Mouse (Mus musculus) left cerebral cortex, adult 11 months (tissue): ENCODE measurements at regions not wholly inside any gene's neighbourhood (a gene's known extent, or its start where the extent isn't known, plus 50 kb on each side); places are given as distances from the start of the nearest gene placed in this dataset.

Experiments used
- DNase-seq: peaks from one replicate; pipeline ENCODE4 v3.0.0; 2022; ENCODE audit warnings: low spot score

GRCm38 (mm10) chr1:95762244-95762643 is 94.9 kb upstream of the St8sia4 start:
- DNase-seq: peak; percentile 33

- DNase-seq: no peak
These were observed 86.9 kb upstream of the St8sia4 start for GRCm38 (mm10) chr1:95754071-95754915.

DNA sequence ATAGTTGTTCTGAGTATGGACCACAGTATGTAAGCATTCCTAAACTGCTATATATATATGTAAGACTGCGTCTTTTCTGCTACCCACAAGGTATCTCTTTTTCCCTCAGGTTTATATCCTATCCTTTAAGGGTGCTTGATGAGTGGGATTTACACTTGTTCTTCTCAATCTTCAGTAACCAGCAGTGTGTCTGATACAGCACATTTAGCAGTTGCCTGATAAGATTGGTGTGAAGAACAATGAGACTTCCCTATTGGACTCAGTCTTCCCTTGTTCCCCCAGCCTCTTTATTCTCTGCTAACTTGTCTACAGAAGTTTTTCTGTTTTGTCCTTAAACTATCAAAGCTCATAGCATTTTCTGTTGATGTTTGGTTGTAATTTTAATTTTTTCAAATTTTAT is 86.1 kb upstream of the St8sia4 start:
- no peak for DNase-seq

DNA sequence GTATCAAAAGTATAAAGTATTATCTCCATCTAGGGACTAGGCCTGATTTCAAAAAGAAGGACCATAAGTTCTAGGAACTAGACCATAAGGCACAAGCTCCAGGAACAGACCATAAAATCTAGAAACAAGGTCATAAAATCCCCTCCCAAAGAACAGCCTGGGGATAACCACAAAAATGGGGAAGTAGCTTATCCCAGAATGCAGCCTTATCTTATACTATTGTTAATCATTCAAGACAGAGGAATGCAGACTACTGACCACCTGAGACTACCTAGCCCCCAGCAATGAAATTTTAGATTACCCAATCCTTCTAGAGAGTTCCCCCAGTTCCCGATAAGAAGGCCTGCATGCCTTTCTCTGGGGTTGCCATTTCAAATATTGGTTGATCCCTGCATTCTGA is 81.6 kb upstream of the St8sia4 start:
- DNase-seq: no peak

DNA sequence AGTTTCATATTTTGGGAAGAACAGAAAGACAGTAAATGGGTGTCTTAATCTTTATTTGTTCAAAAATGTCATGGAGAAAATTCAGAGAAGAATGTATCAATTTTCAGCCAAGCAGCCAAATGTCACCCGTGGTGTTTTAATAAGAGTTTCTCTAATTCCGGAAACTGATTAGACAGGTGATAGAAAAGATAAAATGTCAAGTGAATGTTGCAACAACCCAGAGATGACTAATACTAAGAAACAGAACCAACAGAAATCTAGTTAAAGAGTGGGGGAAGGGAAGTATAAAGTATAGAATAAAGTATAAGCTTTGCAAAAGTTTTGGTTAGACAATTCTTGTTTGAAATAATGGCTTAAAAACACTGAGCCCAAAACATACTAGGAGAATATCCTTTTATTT is 79.9 kb upstream of the St8sia4 start:
- no peak for DNase-seq

DNA sequence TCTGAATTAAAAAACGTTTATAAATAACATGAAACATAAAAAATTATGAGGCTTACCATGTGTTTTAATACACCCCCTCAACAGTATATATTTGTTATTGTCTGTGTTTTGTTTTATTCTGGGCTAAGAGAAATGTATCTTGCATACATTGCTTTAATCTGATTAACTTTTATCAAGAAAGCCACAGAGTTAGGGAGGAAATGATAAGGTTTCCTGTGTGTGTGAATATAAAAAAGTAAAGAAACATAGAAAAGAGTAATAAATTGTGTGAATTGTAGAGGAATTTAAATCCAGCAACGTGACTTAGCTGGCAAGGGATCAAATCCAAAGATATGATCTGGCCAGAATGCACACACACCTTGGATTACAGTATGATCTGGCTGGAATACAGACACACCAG is 77.1 kb upstream of the St8sia4 start:
- DNase-seq: no peak

DNA sequence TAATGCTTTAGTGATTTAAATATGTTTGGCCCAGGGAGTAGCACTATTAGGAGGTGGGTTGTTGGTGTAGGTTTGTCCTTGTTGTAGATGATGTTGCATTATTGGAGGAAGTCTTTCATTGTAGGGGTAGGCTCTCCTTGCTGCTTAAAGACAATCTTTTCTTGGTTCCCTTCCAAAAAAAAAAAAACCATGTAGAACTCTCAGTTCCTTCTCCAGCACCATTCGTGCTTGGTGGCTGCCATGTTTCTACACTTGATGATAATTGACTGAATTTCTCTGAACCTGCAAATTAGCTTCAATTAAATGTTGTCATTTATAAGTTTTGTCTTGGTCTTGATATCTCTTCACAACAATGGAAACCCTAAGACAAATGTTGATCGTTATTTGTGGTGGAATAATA is 76.0 kb upstream of the St8sia4 start:
- no peak for DNase-seq

DNA sequence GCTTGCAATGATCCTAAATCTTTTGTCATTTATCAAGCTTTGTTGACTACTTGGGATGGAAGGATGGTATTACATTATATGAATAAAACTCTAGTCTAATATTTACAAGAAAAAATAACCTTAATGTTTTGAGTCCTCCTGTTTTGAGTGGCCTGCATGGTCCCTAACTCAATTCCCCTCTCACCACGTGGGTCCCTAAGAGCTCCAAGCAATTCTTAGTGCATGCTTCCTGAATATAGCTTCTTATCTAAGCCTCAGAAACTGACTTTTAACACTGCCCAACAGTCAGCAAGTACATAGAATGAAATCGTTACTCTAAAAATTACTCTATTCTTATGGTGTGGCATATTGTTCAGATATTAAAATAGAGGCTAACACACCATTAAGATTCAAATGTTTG is 52.1 kb upstream of the St8sia4 start:
- DNase-seq: no peak

DNA sequence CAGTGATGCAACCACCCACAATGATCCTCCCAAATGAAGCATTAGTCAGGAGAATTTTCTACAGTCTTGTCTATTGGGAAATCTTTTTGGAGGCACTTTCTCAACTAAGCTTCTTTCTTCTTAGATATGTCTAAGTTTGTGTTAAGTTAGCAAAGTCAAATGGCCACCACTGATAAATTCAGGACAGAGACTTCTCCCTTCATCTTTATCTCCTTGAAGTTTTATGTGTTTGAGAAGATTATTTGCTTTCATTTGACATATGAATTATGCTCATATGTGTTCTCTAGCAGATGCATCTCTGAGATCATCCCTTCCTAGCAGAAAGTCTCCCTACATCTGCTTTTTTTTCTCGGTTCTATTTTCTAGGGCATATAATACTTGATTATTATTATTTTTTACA is 51.4 kb upstream of the St8sia4 start:
- no peak for DNase-seq
